Mouse (Mus musculus) olfactory bulb, adult 2 months (tissue): ENCODE data around the gene Phc2.

Source experiments
- CTCF ChIP-seq: fragments of 200-500 bp; IDR thresholded peaks from 2 replicates; pipeline ENCODE4 v1.5.1; 2012; ENCODE audit warnings: low read depth, mild to moderate bottlenecking, low read length, moderate library complexity; ENCODE audit not compliant: insufficient read depth
- POLR2A ChIP-seq: fragments of 200-500 bp; IDR thresholded peaks from 2 replicates; pipeline ENCODE4 v1.6.1; 2012; ENCODE audit warnings: mild to moderate bottlenecking, low read depth, low read length, moderate library complexity; ENCODE audit not compliant: insufficient read depth

DNA sequence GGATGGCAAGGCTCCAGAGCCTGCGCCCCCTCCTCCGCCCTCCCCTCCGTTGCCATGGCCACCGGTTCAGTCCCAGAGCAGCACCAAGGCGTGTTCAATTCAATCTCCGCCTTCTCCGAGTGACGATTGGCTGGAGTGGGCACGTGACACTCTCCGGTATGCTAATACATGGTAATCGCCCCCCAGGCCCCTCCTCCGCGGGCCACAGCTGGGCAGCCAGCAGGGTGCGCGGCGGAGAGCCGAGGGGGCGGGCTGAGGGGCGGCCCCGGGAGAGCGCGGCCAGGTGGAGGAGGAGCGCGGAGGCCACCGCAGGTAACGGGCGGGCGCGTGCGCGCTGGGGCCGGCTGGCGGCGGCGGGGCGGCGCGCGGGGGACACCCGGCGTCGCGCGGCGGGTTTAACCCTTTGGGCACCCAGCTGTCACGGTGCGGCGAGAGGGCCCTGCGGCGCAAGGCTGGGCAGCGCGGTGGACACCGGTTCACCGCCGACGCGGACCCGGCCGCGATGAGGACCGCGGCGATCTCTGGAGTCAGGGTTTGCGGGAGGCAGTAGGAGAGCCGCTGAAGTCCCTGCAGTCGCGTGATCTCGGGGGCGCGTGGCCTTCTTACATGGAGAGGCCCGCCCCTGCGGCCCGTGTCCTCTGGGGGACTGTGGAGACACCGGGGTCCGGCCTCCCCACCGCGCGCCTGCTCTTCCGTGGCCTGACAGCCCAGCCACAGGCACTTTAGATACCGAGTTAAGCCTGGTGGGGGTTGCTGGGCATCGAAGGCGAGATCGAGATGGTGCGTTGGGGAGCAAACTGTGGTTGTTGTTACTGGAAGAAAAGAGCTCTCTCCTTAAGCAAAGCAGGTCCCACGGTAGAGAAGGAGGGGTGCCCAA is at the start of gene Phc2:
- TF ChIP-seq CTCF (no peak), POLR2A (peak; percentile 63)
